Mouse (Mus musculus) limb, embryonic 13.5 days (tissue): ENCODE measurements around the gene Zcchc24. TPM values are rescaled to one million over a fixed set of nuclear protein-coding genes. Genes with fewer than 3 reads are reported as not detected.
A peak's percentile ranks its signal among the peaks of the same experiment; 100 is the strongest.

Source experiments
- ATAC-seq: fragments of 200-750 bp; cut with Nextera tagmentation; 2 replicates; pipeline ENCODE4 v1.8.0; 2017; ENCODE audit warnings: low read depth, moderate number of reproducible peaks, moderate TSS enrichment; ENCODE audit not compliant: low FRiP score
- H3K27ac ChIP-seq: fragments of 300-500 bp; sonication (generic); 2 replicates; pipeline ENCODE4 v1.5.1; 2015; ENCODE audit warnings: inconsistent platforms, mild to moderate bottlenecking, moderate library complexity
- H3K27me3 ChIP-seq: fragments of 300-500 bp; sonication (generic); 2 replicates; pipeline ENCODE4 v1.6.1; 2015; ENCODE audit warnings: mild to moderate bottlenecking, inconsistent platforms
- H3K36me3 ChIP-seq: fragments of 300-500 bp; sonication (generic); 2 replicates; pipeline ENCODE4 v1.6.1; 2015; ENCODE audit warnings: inconsistent platforms, mild to moderate bottlenecking, moderate library complexity
- H3K4me1 ChIP-seq: fragments of 300-500 bp; sonication (generic); 2 replicates; pipeline ENCODE4 v1.6.1; 2015; ENCODE audit warnings: inconsistent platforms
- H3K4me2 ChIP-seq: fragments of 300-500 bp; sonication (generic); replicated peaks from 2 replicates; pipeline ENCODE4 v1.6.1; 2015; ENCODE audit warnings: inconsistent platforms, mild to moderate bottlenecking, moderate library complexity
- H3K4me3 ChIP-seq: fragments of 300-500 bp; sonication (generic); 2 replicates; pipeline ENCODE4 v1.5.1; 2015; ENCODE audit warnings: moderate library complexity, mild to moderate bottlenecking, inconsistent platforms
- H3K9ac ChIP-seq: fragments of 300-500 bp; sonication (generic); 2 replicates; pipeline ENCODE4 v1.6.1; 2015; ENCODE audit warnings: mild to moderate bottlenecking, inconsistent platforms
- H3K9me3 ChIP-seq: fragments of 300-500 bp; sonication (generic); 2 replicates; pipeline ENCODE4 v1.6.1; 2016; ENCODE audit warnings: inconsistent platforms
- WGBS: fragments of 180-500 bp; shearing (Covaris S2); methylation state at CpG from one replicate; pipeline ENCODE4 v1.1.7; 2015; 5-methylcytosine and 5-hydroxymethylcytosine counted together
- polyA plus RNA-seq: library from polyadenylated mRNA; unstranded; fragments of >200 nt; fragmentation: Nextera tagmentation; extraction: Ambion mirVana; gene quantifications from 2 replicates; pipeline ENCODE4 v1.2.1, GENCODE M21; 2015

Gene Zcchc24
- polyA plus RNA-seq, 1 experiment from 2014 or later = 37.6 TPM

DNA sequence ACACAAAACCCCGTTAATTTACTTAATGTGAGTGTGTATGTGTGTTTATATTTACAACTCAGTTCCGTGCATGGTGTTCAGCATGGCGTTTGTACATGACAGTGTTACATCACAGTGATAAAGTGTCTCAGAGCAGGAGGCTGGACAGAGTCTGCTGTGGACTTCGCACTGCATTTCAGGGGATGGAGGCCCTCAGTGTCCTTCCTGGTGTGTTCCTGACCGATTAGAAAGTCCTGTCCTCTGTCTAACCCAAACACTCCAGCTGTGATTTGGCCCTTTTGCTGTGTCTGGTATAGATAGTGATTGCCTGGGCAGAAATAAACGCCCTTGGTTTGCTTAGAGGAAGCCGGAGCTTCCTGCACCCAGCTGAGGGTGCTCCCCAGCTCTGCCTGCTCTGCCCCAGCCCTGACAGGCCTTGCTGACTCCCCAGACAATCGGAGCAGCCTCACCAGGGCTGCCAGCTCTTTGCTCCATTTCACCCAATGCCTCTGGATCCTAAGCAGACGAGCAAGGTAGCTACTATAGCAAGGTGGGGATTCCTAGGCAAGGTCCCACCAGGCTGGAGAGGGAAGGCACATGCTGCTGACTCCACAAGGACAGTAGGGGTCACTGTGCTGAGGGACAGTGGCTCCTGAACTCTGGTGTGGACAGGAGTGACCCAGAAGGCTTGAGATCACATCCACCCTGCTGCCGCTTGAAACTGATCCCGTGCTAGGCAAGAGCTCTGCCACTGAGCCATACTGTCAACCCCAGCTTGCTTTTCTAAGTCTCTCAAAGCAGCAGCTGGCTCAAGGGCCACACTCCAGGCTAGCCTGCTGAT is 23.3 kb downstream of the Zcchc24 start:
- WGBS = 68% methylated on average over 11 of the region's 11 CpGs
- Histone ChIP-seq H3K4me3 (no peak overlapping the region), H3K4me2 (no peak overlapping the region), H3K27ac (no peak overlapping the region), H3K9ac (no peak overlapping the region), H3K27me3 (no peaks in the 10 kb centered on the region), H3K36me3 (peaks cover 49% of the 10 kb centered on the region), H3K4me1 (peaks cover 49% of the 10 kb centered on the region), H3K9me3 (no peaks in the 10 kb centered on the region)
- no peak for ATAC-seq

GRCm38 (mm10) chr14:25742943-25743342 is 25.9 kb downstream of the Zcchc24 start:
- H3K4me1 ChIP-seq = peaks cover 47% of the 10 kb centered on the region
- H3K36me3 ChIP-seq = peaks cover 47% of the 10 kb centered on the region

DNA sequence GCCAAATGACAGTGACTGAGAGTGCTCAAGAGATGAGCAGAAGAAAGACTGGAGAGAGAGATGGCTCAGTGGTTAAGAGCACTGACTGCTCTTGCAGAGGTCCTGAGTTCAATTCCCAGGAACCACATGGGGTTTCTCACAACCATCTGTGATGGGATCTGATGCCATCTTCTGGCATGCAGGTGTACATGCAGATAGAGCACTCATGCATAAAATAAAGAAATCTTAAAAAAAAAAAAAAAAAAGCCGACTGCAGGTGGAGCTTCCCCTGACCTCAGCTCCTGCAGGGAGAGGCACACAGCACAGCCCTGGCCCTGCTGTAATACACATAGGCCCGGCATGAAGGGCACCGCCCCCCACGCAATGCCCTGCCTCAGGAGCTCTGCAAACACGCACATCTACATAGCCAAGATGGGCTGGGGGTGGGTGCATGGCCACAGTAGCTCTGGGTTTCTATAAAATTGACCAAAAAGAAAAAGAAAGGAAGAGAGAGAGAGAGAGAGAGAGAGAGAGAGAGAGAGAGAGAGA is 26.9 kb downstream of the Zcchc24 start:
- H3K27me3 ChIP-seq = no peaks in the 10 kb centered on the region
- H3K4me1 ChIP-seq = peaks cover 47% of the 10 kb centered on the region
- H3K27ac ChIP-seq = no peak overlapping the region
- peaks cover 48% of the 10 kb centered on the region for H3K36me3 ChIP-seq
- ATAC-seq = no peak
- H3K9ac ChIP-seq = no peak overlapping the region
- no peaks in the 10 kb centered on the region for H3K9me3 ChIP-seq
- H3K4me2 ChIP-seq = no peak overlapping the region
- no peak overlapping the region for H3K4me3 ChIP-seq
- 71% methylated on average over 5 of the region's 5 CpGs for WGBS

More at GRCm38 (mm10) chr14:25742943-25743342, 25.9 kb downstream of the Zcchc24 start:
- Histone ChIP-seq H3K27me3 (no peaks in the 10 kb centered on the region), H3K27ac (no peak overlapping the region), H3K9me3 (no peaks in the 10 kb centered on the region), H3K4me2 (no peak overlapping the region), H3K9ac (no peak overlapping the region), H3K4me3 (no peak overlapping the region)
- ATAC-seq = no peak
- WGBS = 94% methylated on average over 5 of the region's 5 CpGs

GRCm38 (mm10) chr14:25741211-25741610 is 27.6 kb downstream of the Zcchc24 start:
- peaks cover 43% of the 10 kb centered on the region for H3K36me3 ChIP-seq
- H3K27me3 ChIP-seq = no peaks in the 10 kb centered on the region
- 70% methylated on average over 3 of the region's 3 CpGs for WGBS
- H3K4me1 ChIP-seq = peaks cover 52% of the 10 kb centered on the region
- no peak overlapping the region for H3K4me2 ChIP-seq
- H3K9me3 ChIP-seq = no peaks in the 10 kb centered on the region
- no peak overlapping the region for H3K27ac ChIP-seq
- ATAC-seq = no peak
- no peak overlapping the region for H3K4me3 ChIP-seq
- H3K9ac ChIP-seq = no peak overlapping the region

DNA sequence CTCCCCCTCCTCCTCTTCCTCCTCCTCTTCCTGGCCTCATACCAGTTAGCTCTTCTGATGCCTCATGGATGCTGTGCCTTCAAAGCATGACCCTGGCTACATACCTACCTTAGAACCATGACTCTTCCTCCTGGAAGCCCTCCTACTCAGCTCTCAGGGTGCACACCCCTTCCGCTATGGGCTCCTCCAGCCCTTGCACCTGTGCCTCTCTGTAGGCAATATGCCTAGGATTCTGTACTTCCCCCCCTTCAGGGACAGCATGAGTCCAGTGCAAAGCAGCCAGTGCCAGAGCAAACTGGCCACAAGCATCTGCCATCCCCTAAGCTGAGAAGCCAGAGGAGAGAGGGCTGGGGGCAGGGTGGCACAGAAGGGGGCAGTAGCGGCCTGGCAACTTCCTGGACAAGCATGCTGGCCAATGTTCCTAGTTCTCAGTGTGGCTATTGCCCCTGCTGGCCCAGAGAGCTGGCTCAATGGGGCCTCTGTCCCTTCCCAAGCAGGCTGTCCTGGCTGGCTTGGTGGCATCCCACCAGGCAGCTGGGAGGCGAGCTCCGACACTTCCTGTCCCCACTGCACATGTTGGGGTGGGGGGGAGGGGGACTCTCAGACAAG is 28.8 kb downstream of the Zcchc24 start:
- Histone ChIP-seq H3K27me3 (no peaks in the 10 kb centered on the region), H3K9ac (no peak overlapping the region), H3K9me3 (no peaks in the 10 kb centered on the region), H3K27ac (no peak overlapping the region), H3K4me3 (no peak overlapping the region), H3K4me1 (peaks cover 64% of the 10 kb centered on the region), H3K4me2 (no peak overlapping the region), H3K36me3 (peaks cover 40% of the 10 kb centered on the region)
- 69% methylated on average over 4 of the region's 4 CpGs for WGBS
- ATAC-seq = no peak

- Histone ChIP-seq H3K4me2 (peak overlapping the region; percentile 52), H3K27ac (peak overlapping the region; percentile 93), H3K27me3 (no peaks in the 10 kb centered on the region), H3K4me1 (peaks cover 74% of the 10 kb centered on the region), H3K4me3 (no peak overlapping the region), H3K36me3 (peaks cover 28% of the 10 kb centered on the region), H3K9ac (peak overlapping the region; percentile 31; the same call in 1 of the 2 replicates), H3K9me3 (no peaks in the 10 kb centered on the region)
- ATAC-seq = peak; percentile 67
- 12% methylated on average over 14 of the region's 14 CpGs for WGBS
Observed at GRCm38 (mm10) chr14:25738591-25739001, 30.2 kb downstream of the Zcchc24 start.

DNA sequence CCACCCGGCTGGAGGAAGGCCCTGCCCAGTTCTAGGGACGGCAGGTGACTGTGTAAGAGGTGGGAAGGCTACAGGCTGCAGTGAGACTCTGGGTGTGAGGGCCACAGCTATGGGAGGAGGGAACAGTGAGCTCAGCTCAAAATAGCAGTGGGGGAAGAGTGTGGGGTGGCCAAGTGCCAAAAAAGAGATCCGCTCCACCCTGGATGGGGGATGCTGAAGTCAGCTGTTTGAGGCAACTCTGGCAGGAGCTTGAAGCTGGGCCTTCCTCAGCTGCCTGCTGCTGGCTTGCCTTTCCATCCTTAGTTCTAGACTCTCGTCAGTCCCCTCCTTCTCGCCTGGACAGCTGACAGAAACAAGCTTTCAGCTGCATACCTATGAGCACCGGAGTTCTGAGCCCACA is 32.2 kb downstream of the Zcchc24 start:
- H3K27ac ChIP-seq = peak overlapping the region; percentile 93
- H3K4me2 ChIP-seq = peak overlapping the region; percentile 25; the same call in 1 of the 2 replicates
- no peaks in the 10 kb centered on the region for H3K9me3 ChIP-seq
- H3K27me3 ChIP-seq = no peaks in the 10 kb centered on the region
- WGBS = 48% methylated on average over 6 of the region's 6 CpGs
- peak overlapping the region; percentile 13; the same call in 1 of the 2 replicates for H3K9ac ChIP-seq
- peak; percentile 84 for ATAC-seq
- peaks cover 73% of the 10 kb centered on the region for H3K4me1 ChIP-seq
- peaks cover 21% of the 10 kb centered on the region for H3K36me3 ChIP-seq
- no peak overlapping the region for H3K4me3 ChIP-seq

- Histone ChIP-seq H3K9ac (no peak overlapping the region), H3K9me3 (no peaks in the 10 kb centered on the region), H3K27ac (peak overlapping the region; percentile 93), H3K4me3 (no peak overlapping the region), H3K4me1 (peaks cover 69% of the 10 kb centered on the region), H3K27me3 (no peaks in the 10 kb centered on the region), H3K4me2 (no peak overlapping the region), H3K36me3 (peaks cover 17% of the 10 kb centered on the region)
- ATAC-seq = no peak
- 70% methylated on average over 3 of the region's 3 CpGs for WGBS
Observed at GRCm38 (mm10) chr14:25736140-25736539, 32.7 kb downstream of the Zcchc24 start.

GRCm38 (mm10) chr14:25734736-25735716 is 33.8 kb downstream of the Zcchc24 start:
- Histone ChIP-seq H3K4me3 (no peak overlapping the region), H3K27ac (peak overlapping the region; percentile 93), H3K4me1 (peaks cover 58% of the 10 kb centered on the region), H3K9ac (no peak overlapping the region), H3K27me3 (no peaks in the 10 kb centered on the region), H3K36me3 (peaks cover 10% of the 10 kb centered on the region), H3K4me2 (0 out of 2 replicates have a peak overlapping the region, but pooled peaks have one; percentile 11), H3K9me3 (no peaks in the 10 kb centered on the region)
- ATAC-seq = no peak
- 26% methylated on average over 17 of the region's 17 CpGs for WGBS

DNA sequence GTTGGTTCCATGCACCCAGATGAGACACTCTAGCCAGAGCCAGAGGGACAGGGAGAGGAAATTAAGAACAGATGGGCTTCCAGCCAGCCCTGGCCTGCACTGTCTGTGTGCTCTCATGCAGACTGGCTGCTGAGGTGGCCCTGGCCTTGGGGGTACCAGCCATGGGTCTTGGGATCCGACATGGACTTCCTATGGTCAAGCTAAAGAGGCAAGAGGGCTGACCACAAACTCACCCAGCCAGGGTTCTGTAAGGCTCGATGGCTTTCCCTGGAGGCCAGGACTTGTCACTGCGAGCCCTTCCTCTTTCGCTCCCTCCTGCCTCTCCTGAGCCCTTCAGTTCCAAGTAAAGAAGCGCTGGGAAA is 41.7 kb downstream of the Zcchc24 start:
- Histone ChIP-seq H3K4me2 (no peak overlapping the region), H3K9ac (peak overlapping the region; percentile 39; the same call in 1 of the 2 replicates)

More for the DNA sequence above, 41.7 kb downstream of the Zcchc24 start:
- WGBS = 46% methylated on average over 5 of the region's 5 CpGs
- Histone ChIP-seq H3K27ac (peak overlapping the region; percentile 69), H3K4me1 (peaks cover 36% of the 10 kb centered on the region), H3K27me3 (no peaks in the 10 kb centered on the region), H3K4me3 (no peak overlapping the region), H3K9me3 (no peaks in the 10 kb centered on the region), H3K36me3 (peaks cover 8% of the 10 kb centered on the region; the same call in 1 of the 2 replicates)
- no peak for ATAC-seq
